Mouse (Mus musculus): ENCODE measurements around the gene Bglap2. TPM values are rescaled to one million over a fixed set of nuclear protein-coding genes. Genes with fewer than 3 reads are reported as not detected.
"Not testable (repeated sequence)": the region's sequence is repeated elsewhere in the genome, so short reads cannot be mapped to it uniquely, and the experiment has no call there.

Bglap2 gene
- 20.1 and 24.9 TPM in 2 replicates for polyA plus RNA-seq (2015; fragmentation: Nextera tagmentation; extraction: Ambion mirVana)

GRCm38 (mm10) chr3:88378599-88378998, at the start of gene Bglap2:
Bglap2 (minus strand) TSS chr3:88378699.
- H3K36me3 ChIP-seq (ENCODE audit: control insufficient read depth, insufficient read depth, low read length); H3K9me3 ChIP-seq (ENCODE audit: control insufficient read depth, low read length); H3K27ac ChIP-seq (replicated peaks); ATAC-seq (ENCODE audit: low FRiP score, low TSS enrichment); H3K27me3 ChIP-seq (ENCODE audit: control insufficient read depth, insufficient read depth, low read length); H3K4me2 ChIP-seq (replicated peaks; ENCODE audit: low read depth); DNase-seq (ENCODE audit: low spot score); H3K9ac ChIP-seq (ENCODE audit: low read length); H3K4me1 ChIP-seq (replicated peaks; ENCODE audit: control insufficient read depth, insufficient read depth); H3K4me3 ChIP-seq (ENCODE audit: low read depth, low read length): not testable (repeated sequence)
- WGBS = 80% methylated on average over 5 of the region's 5 CpGs

DNA sequence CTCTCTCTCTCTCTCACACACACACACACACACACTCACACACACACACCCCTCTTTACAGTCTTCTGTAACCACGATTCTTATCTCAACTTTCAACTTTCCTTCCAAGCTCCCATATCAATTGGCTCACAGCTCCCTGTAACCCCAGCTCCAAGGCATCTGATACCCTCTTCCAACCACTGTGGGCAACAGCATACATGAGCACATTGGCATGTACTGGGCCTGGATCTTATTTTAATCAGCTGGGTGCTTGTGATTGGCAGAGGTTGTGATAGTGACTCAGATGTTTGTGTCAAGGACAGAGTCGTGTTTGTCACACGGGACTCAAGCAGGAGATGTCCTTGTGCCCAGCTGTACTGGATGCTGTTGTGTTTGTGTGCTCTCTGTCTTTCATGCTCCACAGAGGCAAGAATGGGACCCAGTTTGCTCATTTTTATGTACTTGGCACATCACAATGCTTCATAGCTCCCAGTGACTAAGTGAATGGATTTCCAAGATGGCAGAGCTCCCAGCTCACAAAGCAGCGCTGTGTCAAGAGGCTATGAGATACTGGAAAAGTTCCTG, 48.9 kb upstream of the Bglap2 start:
- peaks cover 3% of the 10 kb centered on the region for H3K4me1 ChIP-seq (replicated peaks; ENCODE audit: control insufficient read depth, insufficient read depth)
- DNase-seq (ENCODE audit: low spot score) = no peak
- H3K27me3 ChIP-seq (ENCODE audit: control insufficient read depth, insufficient read depth, low read length) = no peaks in the 10 kb centered on the region
- ATAC-seq (ENCODE audit: low FRiP score, low TSS enrichment) = no peak
- no peak overlapping the region for H3K27ac ChIP-seq (replicated peaks)
- H3K4me2 ChIP-seq (replicated peaks; ENCODE audit: low read depth) = no peak overlapping the region
- no peak overlapping the region for H3K4me3 ChIP-seq (ENCODE audit: low read depth, low read length)
- WGBS = 74% methylated on average over 4 of the region's 4 CpGs
- TF ChIP-seq EP300 (optimal IDR thresholded peaks at IDR 0.05) (no peak), CTCF (IDR thresholded peaks at IDR 0.05; ENCODE audit: low read depth) (no peak)
- no peaks in the 10 kb centered on the region for H3K9me3 ChIP-seq (ENCODE audit: control insufficient read depth, low read length)
- H3K36me3 ChIP-seq (ENCODE audit: control insufficient read depth, insufficient read depth, low read length) = no peaks in the 10 kb centered on the region
- H3K9ac ChIP-seq (ENCODE audit: low read length) = no peak overlapping the region

DNA sequence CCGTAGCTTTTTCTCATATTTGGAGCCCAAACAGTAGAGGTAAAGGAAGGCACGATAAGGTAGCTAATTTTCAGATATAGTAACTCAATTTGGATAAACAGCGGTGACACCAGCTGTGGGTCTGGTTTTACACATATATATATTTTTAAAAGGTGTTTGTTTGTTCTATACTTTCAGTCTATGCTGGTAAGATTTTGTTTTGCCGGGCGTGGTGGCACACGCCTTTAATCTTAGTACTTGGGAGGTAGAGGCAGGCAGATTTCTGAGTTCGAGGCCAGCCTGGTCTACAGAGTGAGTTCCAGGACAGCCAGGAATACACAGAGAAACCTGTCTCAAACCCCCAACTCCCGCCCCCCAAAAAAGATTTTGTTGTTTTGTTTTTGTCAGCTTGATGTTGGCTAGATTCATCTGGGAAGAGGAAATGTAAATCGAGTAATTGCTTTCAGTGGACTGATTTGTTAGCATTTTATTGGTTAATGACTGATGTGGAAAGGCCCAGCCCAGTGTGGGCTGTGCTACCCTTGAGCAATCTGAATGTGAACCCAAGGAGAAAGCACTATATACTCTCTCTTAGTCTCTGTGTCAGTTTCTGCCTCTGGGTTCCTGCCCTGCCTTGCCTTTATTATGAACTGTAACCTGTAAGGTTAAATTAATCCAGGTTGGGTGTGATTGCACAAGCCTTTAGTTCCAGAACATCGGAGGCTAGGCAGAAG, 47.4 kb upstream of the Bglap2 start:
- Histone ChIP-seq H3K36me3 (ENCODE audit: control insufficient read depth, insufficient read depth, low read length) (no peaks in the 10 kb centered on the region), H3K9me3 (ENCODE audit: control insufficient read depth, low read length) (no peaks in the 10 kb centered on the region), H3K27me3 (ENCODE audit: control insufficient read depth, insufficient read depth, low read length) (no peaks in the 10 kb centered on the region), H3K4me1 (replicated peaks; ENCODE audit: control insufficient read depth, insufficient read depth) (peaks cover 7% of the 10 kb centered on the region), H3K27ac (replicated peaks) (no peak overlapping the region), H3K9ac (ENCODE audit: low read length) (no peak overlapping the region), H3K4me2 (replicated peaks; ENCODE audit: low read depth) (no peak overlapping the region), H3K4me3 (ENCODE audit: low read depth, low read length) (no peak overlapping the region)
- ATAC-seq (ENCODE audit: low FRiP score, low TSS enrichment) (no peak), DNase-seq (ENCODE audit: low spot score) (no peak)
- 76% methylated on average over 10 of the region's 10 CpGs for WGBS
- no peak for TF ChIP-seq CTCF (IDR thresholded peaks at IDR 0.05; ENCODE audit: low read depth)
- no peak for TF ChIP-seq EP300 (optimal IDR thresholded peaks at IDR 0.05)

GRCm38 (mm10) chr3:88425330-88425689, 46.8 kb upstream of the Bglap2 start:
- peak overlapping the region; percentile 36 for H3K4me2 ChIP-seq (replicated peaks; ENCODE audit: low read depth)
- 10% methylated on average over 2 of the region's 2 CpGs for WGBS
- no peak overlapping the region for H3K9ac ChIP-seq (ENCODE audit: low read length)
- H3K27me3 ChIP-seq (ENCODE audit: control insufficient read depth, insufficient read depth, low read length) = no peaks in the 10 kb centered on the region
- TF ChIP-seq CTCF (IDR thresholded peaks at IDR 0.05; ENCODE audit: low read depth) = no peak
- TF ChIP-seq EP300 (optimal IDR thresholded peaks at IDR 0.05) = no peak
- DNase-seq (ENCODE audit: low spot score) (no peak), ATAC-seq (ENCODE audit: low FRiP score, low TSS enrichment) (no peak)
- H3K27ac ChIP-seq (replicated peaks) = no peak overlapping the region
- H3K4me3 ChIP-seq (ENCODE audit: low read depth, low read length) = peak overlapping the region; percentile 78; the same call in 1 of the 2 replicates
- peaks cover 7% of the 10 kb centered on the region for H3K4me1 ChIP-seq (replicated peaks; ENCODE audit: control insufficient read depth, insufficient read depth)
- no peaks in the 10 kb centered on the region for H3K9me3 ChIP-seq (ENCODE audit: control insufficient read depth, low read length)
- H3K36me3 ChIP-seq (ENCODE audit: control insufficient read depth, insufficient read depth, low read length) = peaks cover 3% of the 10 kb centered on the region

DNA sequence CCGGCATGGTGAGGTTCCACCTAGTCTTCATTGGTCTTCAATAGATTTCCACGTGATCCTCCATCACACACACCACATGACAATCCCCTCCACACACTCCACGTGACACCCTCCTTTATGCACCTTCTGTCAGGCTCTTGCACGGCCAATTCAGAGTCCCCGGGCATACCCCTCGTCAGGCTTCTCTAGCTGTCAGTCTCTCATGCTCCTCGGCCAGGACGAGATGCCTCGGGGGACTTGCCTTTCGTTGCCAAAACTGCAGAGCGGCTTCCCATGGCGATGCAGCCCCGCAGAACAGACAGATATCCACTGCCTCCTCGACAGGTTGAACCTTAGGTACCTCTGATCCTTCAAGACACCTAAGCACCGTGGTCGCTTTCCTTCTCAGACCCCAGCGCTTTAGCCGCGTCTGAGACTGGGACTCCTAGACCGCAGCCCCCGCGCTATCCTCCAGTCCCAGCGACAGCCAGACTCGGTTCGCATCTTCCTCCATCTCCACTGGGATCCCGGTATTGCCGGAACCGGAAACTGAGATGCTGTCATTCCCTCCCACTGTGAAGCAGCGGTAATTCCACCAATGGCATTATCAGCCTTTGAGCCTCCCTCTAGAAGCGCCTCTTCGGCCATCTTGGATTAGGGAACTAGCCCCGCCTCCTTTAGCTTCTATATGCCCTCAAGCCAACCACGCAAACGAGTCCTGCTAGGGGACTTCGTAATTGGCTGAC, 46.3 kb upstream of the Bglap2 start, which contains the start of gene Slc25a44:
TSS of gene Slc25a44 (minus strand) at position 535 of the 725 bp plus-strand sequence.
- peaks cover 7% of the 10 kb centered on the region for H3K4me1 ChIP-seq (replicated peaks; ENCODE audit: control insufficient read depth, insufficient read depth)
- under 1% methylated on average over 35 of the region's 35 CpGs for WGBS

More for the DNA sequence above, 46.3 kb upstream of the Bglap2 start, which contains the start of gene Slc25a44:
- Histone ChIP-seq H3K9me3 (ENCODE audit: control insufficient read depth, low read length) (no peaks in the 10 kb centered on the region), H3K9ac (ENCODE audit: low read length) (peak within 1 kb of the TSS; percentile 76), H3K4me3 (ENCODE audit: low read depth, low read length) (peak within 1 kb of the TSS; percentile 78), H3K4me2 (replicated peaks; ENCODE audit: low read depth) (peak within 1 kb of the TSS; percentile 95), H3K27ac (replicated peaks) (peak within 1 kb of the TSS; percentile 63; the same call in 1 of the 2 replicates), H3K27me3 (ENCODE audit: control insufficient read depth, insufficient read depth, low read length) (no peaks in the 10 kb centered on the region), H3K36me3 (ENCODE audit: control insufficient read depth, insufficient read depth, low read length) (peaks cover 8% of the 10 kb centered on the region)
- peak; percentile 96 for ATAC-seq (ENCODE audit: low FRiP score, low TSS enrichment)
- no peak for TF ChIP-seq CTCF (IDR thresholded peaks at IDR 0.05; ENCODE audit: low read depth)
- no peak for TF ChIP-seq EP300 (optimal IDR thresholded peaks at IDR 0.05)
- DNase-seq (ENCODE audit: low spot score) = peak; percentile 94
